Mouse (Mus musculus): ENCODE data around the gene Mpped2.

GRCm38 (mm10) chr2:106790329-106790701 is 97.2 kb downstream of the Mpped2 start:
- TF ChIP-seq CTCF (conservative IDR thresholded peaks at IDR 0.05; ENCODE audit: low read length) (no peak), NANOG (IDR thresholded peaks at IDR 0.05; ENCODE audit: borderline replicate concordance, low read length) (no peak)
